Mouse (Mus musculus) heart, postnatal 25 days (tissue): ENCODE results near the gene Mrpl45. TPM values are rescaled to one million over a fixed set of nuclear protein-coding genes. Genes with fewer than 3 reads are reported as not detected.

ENCODE experiments used
- DNase-seq: peaks from one replicate; pipeline ENCODE4 v3.0.0; 2022; ENCODE audit warnings: low spot score
- intact Hi-C: fragments of 180-260 bp; cut with DNase I; formaldehyde crosslinking; loops from one replicate; pipeline ENCODE4 v1.15.1; 2025
- total RNA-seq, 2 experiments: library from RNA; stranded (reverse); gene quantifications; 2 replicates each; pipeline ENCODE4 v1.2.3; 2021

Mrpl45 gene
- total RNA-seq, 2 experiments from 2014 or later: 57.8 to 60.6 TPM

- DNase-seq: no peak
- intact Hi-C loops: loop anchor here (5.0 kb wide), 1 partner anchor 108 kb away; no protein-coding TSS in a partner anchor
Observed at GRCm38 (mm10) chr11:97325224-97325623, 9.7 kb downstream of the Mrpl45 start.

- DNase-seq: no peak
- intact Hi-C loops: loop anchor here (2.0 to 5.0 kb wide), 3 partner anchors 111 to 257 kb away; no protein-coding TSS in a partner anchor
Observed at GRCm38 (mm10) chr11:97328148-97328547, 12.6 kb downstream of the Mrpl45 start.

- no peak for DNase-seq
- intact Hi-C loops: no loop called here
Observed at GRCm38 (mm10) chr11:97330315-97330714, 14.8 kb downstream of the Mrpl45 start.

GRCm38 (mm10) chr11:97331231-97332190 is 16.0 kb downstream of the Mrpl45 start:
- intact Hi-C loops: no loop called here
- DNase-seq: no peak

DNA sequence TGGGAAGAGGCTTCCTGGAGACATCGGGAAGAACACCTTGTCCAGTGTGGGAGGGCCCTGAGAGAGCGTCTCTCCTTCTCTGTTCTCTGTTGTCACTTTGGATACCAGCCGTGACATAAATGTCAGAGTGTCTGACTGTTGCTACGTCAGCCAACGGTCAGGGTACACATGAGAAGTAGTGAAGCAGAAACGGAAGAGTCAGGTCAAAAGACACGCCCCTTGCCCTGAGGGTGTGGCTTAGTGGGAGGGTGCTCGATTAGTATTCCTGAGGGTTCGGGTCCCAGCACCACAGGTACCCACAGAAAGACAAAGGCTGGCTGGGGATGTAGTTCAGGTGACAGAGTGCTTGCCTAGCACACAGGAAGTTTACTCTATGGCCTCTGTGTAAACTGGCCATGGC is 17.5 kb downstream of the Mrpl45 start:
- no peak for DNase-seq
- intact Hi-C loops: no loop called here

DNA sequence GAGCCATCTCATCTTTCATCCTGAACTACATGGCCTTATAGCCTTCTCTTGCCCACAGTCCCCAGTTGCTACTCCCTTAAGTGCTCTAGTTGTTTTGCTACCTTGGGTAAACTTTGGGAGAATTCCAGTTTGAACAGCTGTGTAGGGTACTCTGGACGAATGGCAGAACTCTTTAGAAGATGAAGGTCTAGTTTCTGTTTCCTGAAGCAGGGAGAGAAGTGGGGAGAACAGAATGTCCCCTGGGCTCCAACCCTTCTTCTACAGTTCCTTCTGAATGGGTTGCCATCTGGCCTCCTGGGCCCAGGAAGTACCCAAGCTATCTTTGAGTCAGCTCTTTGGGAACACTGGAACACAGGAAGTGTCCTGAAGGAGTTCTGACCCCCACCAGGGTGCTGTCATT is 18.4 kb downstream of the Mrpl45 start:
- DNase-seq: no peak
- intact Hi-C loops: no loop called here

DNA sequence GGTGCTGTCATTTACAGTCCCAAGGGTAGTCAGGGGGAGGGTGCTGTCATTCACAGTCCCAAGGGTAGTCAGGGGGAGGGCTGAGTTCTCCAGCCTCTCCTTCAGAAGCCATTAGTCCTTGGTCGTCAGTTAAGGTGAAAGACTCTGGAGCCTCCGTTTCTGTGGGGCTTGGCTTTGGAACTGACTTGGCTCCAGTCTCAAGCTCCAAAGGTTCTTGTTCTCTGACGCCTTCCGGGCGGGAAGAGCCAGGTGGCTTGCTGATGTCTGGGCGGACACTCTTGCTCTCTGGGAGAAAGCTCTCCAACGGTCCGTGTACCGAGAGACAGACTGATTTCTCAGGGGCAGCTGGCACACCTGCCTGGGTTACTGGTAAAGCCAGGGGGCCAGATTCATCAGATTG is 18.9 kb downstream of the Mrpl45 start:
- DNase-seq: no peak

DNA sequence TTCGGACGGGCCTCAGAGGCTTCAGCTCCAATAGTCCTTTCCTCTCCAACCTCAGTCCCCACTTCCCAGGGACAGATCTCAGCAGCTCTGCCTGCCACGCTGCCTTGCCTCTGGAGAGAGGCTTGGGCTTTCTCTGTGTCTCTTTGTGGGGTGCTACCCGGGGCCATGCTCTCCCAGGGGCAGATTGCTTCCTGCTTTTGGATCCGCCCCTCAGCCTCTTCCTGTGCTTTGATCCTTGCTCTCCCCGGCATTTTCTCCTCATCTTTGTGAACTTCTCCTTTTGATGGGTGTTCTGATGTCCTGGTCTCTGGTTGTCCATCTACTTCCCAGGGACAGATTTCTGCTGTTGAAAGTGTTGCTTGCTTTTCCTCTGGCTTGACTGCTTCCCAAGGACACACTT is 20.7 kb downstream of the Mrpl45 start:
- intact Hi-C loops: no loop called here
- no peak for DNase-seq

More for the DNA sequence above, 18.9 kb downstream of the Mrpl45 start:
- intact Hi-C loops: no loop called here

DNA sequence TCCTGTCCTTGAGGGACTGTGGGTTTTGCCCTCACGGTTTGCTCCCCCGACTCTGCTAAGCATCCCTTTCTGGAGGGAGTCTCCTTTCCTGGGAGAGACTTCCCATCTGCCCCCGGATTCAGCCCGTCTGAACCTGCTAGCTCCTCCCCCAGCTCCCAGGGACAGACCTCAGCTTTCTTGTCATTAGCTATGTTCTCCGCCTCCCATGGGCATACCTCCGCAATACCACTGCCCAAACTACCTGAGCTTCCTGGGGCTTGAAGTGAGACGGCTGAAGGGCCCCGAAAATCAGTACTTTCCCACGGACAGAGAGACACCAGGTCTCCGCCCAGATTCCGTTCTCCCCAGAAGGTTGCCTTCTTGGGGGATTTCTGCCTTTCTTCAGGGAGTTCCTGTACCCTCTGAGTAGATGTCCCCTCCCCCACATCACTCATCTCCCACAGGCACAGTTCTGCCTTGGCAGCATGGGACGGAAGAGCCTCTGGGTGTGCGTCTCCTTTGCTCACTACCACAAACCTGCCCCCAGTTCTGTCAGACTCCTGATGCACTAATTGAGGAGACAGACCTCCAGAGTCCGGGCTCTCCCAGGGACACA is 21.3 kb downstream of the Mrpl45 start:
- intact Hi-C loops: no loop called here
- DNase-seq: no peak

- intact Hi-C loops: no loop called here
- DNase-seq: no peak
Observed at GRCm38 (mm10) chr11:97337363-97337762, 21.8 kb downstream of the Mrpl45 start.

DNA sequence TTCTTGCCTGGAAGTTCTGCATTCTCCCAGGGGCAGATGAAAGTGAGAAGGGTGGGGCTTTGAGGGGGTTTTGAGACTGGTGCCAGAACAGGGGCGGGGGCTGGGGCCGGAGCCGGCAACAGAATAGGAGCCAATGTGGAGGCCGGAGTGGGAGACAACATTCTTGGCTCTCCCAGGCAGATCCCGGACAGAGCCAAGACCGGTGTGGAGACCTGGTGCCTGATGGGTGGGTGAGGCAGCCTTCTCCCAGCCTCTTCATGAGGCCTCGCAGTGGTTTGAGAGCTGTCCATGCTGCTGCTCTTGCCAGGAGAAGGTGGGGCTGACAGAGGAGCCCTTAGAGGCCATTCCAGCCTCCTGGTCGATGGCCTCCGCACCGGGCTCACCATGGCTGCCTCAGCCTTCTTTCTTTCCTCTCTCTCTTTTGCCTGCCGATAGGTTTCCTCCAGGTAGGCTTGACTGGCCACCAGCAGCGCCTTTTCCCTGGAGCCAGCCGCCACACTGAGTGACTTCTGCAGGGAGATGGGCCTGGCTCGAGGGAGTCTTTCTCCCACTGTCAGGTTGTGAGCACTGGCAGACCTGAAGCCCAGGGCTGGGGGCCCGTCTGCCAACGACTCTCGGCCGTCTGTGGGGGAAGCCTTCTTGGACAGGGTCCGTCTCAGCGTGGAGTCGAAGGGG is 22.9 kb downstream of the Mrpl45 start:
- DNase-seq: no peak
- intact Hi-C loops: no loop called here

GRCm38 (mm10) chr11:97338977-97339315 is 23.4 kb downstream of the Mrpl45 start:
- peak; percentile 42 for DNase-seq
- intact Hi-C loops: no loop called here

DNA sequence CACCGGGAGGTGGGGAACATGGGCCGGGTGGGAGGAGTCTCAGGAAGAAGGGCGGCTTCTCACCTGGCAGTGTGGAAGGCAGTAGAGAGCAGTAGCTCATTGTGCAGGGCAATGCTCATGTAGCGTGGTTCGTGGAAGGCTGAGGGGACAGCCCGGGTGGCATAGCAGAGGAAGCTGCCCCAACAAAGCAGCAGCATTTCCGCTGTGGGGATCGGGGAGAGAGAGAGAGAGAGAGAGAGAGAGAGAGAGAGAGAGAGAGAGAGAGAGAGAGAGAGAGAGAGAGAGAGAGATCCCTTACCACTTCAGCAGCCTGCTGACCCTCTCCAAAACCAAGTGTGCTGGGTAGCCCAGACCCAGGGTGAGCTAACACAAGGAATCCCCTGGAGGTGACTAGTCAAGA is 27.7 kb downstream of the Mrpl45 start:
- no peak for DNase-seq
- intact Hi-C loops: no loop called here

DNA sequence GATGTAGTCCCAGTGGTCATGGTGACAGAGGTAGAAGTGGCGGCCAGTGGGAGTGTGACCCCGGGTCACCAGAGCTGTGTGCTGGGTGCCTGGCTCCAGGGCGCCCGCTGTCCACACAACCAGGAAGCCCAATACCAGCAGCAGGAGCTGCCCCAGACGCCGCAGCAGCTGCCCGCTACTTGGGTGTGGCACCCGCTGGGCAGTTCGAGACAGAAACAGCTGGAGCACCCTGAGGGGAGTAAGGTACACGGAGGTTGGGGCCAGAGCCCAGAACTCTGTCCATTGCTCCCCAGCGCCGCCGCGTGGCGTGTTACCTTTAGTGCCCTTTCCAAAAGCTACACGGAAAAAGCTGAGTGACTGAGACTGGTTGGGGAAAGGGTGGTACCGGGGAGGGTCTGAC is 28.1 kb downstream of the Mrpl45 start:
- intact Hi-C loops: no loop called here

DNA sequence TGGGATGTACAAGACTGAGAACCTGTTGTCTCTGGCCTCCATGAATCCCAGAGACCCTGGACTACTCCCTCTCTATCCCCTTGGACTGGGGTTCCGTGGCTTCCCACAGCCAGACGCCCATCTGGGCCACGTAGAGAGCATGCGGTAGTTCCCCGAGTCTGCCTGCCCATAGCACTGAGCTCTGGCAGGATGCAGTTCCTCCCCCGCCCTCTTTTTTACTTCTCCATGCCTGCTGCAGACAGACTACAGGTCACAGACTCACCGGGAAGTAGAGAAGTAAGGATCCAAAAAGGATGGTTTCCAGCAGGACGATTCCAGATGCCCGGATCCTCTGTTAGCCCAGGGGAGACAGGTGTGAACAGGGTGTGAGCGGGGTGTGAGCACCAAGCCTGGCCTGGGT is 29.9 kb downstream of the Mrpl45 start:
- DNase-seq: no peak
- intact Hi-C loops: no loop called here

More for the DNA sequence above, 28.1 kb downstream of the Mrpl45 start:
- DNase-seq: no peak

- intact Hi-C loops: no loop called here
Observed at GRCm38 (mm10) chr11:97346383-97346782, 30.9 kb downstream of the Mrpl45 start.

DNA sequence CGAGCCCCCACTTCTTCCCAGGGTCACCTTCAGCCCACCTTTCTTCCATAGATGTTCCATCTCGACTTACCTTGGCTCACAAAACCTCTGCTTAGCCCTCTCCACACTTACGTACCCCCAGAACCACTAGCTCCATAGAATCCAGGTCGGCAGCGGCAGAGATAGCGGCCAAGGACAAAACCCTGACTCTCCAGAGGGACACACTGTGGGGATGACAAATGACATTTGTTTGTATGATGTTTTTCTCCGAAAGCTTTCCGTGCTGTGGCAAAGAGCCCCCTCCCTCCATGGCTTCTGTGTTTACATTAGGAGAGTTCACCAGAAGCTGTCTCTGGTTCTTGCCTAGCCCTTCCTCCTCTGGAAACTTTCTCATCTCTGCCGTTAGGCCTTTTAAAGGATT is 31.8 kb downstream of the Mrpl45 start:
- intact Hi-C loops: no loop called here

More at GRCm38 (mm10) chr11:97346383-97346782, 30.9 kb downstream of the Mrpl45 start:
- DNase-seq: no peak

GRCm38 (mm10) chr11:97350035-97350434 is 34.5 kb downstream of the Mrpl45 start:
- intact Hi-C loops: no loop called here

More for the DNA sequence above, 31.8 kb downstream of the Mrpl45 start:
- DNase-seq: no peak

GRCm38 (mm10) chr11:97352027-97352684 is 36.6 kb downstream of the Mrpl45 start, which contains the start of gene Gpr179:
Gpr179 (minus strand) TSS chr11:97352077.
- intact Hi-C loops: no loop called here
- DNase-seq: no peak

More at GRCm38 (mm10) chr11:97350035-97350434, 34.5 kb downstream of the Mrpl45 start:
- no peak for DNase-seq
